Mouse (Mus musculus) bone marrow, adult 2 months (tissue): ENCODE measurements around the gene Ddx19a. TPM values are rescaled to one million over a fixed set of nuclear protein-coding genes. Genes with fewer than 3 reads are reported as not detected.
"Not testable (repeated sequence)": the region's sequence is repeated elsewhere in the genome, so short reads cannot be mapped to it uniquely, and the experiment has no call there.

Experiments used
- H3K27ac ChIP-seq: fragments of 200-500 bp; 2 replicates; pipeline ENCODE4 v1.5.1; 2012; ENCODE audit warnings: low read depth, mild to moderate bottlenecking, control low read depth, inconsistent platforms, low read length; ENCODE audit not compliant: control insufficient read depth, poor library complexity, insufficient read depth
- H3K4me1 ChIP-seq: fragments of 200-500 bp; 2 replicates; pipeline ENCODE4 v1.6.1; 2011; ENCODE audit warnings: low read length; ENCODE audit not compliant: control insufficient read depth, insufficient read depth
- H3K4me3 ChIP-seq: fragments of 200-500 bp; replicated peaks from 2 replicates; pipeline ENCODE3; 2011; ENCODE audit warnings: mild to moderate bottlenecking, low read depth, low read length, control low read depth; ENCODE audit not compliant: control insufficient read depth
- CTCF ChIP-seq: fragments of 200-500 bp; IDR thresholded peaks from 2 replicates; pipeline ENCODE4 v1.5.1; 2011; ENCODE audit warnings: low read length, control low read depth; ENCODE audit not compliant: control insufficient read depth, insufficient read depth
- POLR2A ChIP-seq: fragments of 200-500 bp; IDR thresholded peaks from 2 replicates; pipeline ENCODE4 v1.6.1; 2011; ENCODE audit warnings: low read depth, mild to moderate bottlenecking, control low read depth, low read length, borderline replicate concordance; ENCODE audit not compliant: control insufficient read depth
- WGBS: fragments of 180-500 bp; shearing (Covaris S2); methylation state at CpG from one replicate; pipeline ENCODE4 v1.1.7; 2018; 5-methylcytosine and 5-hydroxymethylcytosine counted together
- polyA plus RNA-seq: library from polyadenylated mRNA; stranded (reverse); fragments of >200 nt; gene quantifications from 2 replicates; pipeline ENCODE4 v1.2.4, GENCODE M21; 2011; ENCODE audit warnings: low replicate concordance; ENCODE audit not compliant: missing spikeins, insufficient read depth, insufficient read length

The Ddx19a gene
- polyA plus RNA-seq, 1 experiment, result 17.3 TPM

DNA sequence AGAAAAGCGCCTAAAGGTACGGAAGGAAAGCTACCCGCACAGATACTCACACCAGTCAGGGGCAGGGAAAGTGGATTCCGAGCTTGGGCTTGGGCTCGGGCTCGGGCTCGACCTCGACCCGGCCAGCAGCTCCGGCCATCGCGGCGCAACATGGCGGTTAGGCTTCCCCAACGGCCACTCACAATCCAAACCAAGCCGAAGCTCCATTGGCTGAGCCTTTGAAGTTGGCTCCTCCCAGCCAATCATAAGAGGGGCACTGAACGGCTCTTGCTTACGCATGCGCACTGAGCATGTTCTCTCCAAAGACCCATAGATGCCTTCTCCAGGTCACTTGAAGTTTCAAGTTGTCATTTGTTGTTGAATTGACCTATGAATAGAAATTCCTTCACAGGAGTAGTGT, 34.0 kb upstream of the Ddx19a start, which contains the start of gene Ddx19b:
Gene Ddx19b (minus strand): TSS at position 180 of the 400 bp plus-strand sequence.
- Histone ChIP-seq H3K4me1 (peaks cover 2% of the 10 kb centered on the region; the same call in 1 of the 2 replicates), H3K4me3 (no peak within 1 kb of the TSS), H3K27ac (no peak within 1 kb of the TSS)
- WGBS, result 92% methylated on average over 19 of the region's 19 CpGs
- TF ChIP-seq CTCF (no peak), POLR2A (no peak)

DNA sequence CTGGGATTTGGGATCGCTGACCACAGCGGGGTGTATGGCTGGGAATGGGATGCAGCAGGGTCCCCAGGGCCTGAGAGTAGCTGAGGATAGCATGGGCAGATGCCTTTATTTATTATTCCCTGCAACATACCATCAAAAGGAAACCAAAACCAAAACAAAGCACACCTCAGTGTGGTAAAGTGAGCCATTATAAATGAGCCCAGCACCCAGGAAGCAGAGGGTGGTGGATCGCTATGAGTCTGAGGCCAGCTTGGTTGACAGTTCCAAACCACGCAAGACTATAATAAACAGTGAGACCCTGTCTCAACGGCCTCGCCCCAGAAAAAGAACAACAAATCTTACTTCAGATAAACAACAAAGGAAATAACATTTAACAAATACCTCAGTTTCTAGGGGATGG, 32.4 kb upstream of the Ddx19a start:
- H3K4me1 ChIP-seq, result peaks cover 2% of the 10 kb centered on the region; the same call in 1 of the 2 replicates
- H3K4me3 ChIP-seq, result peak overlapping the region; percentile 30
- WGBS, result 73% methylated on average over 6 of the region's 6 CpGs
- TF ChIP-seq CTCF, result no peak
- no peak for TF ChIP-seq POLR2A
- H3K27ac ChIP-seq, result no peak overlapping the region

DNA sequence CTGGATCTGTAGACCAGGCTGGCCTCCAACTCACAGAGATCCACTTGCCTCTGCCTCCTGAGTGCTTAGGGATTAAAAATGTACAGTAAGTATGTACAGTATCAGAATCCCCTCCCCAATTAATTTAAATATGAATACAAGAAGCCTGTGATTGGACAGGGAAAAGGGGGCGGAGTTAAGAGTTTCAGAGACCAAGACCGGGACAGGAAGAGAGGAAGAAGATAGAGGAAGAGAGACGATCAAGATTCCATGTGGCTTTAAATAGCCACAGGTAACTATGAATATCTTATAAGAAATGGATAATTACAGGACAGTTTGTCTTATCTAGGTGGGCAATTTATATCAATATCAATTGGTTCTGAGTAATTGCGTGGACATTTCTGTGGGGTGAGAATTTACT, 32.0 kb upstream of the Ddx19a start:
- TF ChIP-seq CTCF, result no peak
- no peak for TF ChIP-seq POLR2A
- Histone ChIP-seq H3K4me3 (no peak overlapping the region), H3K27ac (no peak overlapping the region), H3K4me1 (peaks cover 2% of the 10 kb centered on the region; the same call in 1 of the 2 replicates)
- 36% methylated on average over 4 of the region's 4 CpGs for WGBS

DNA sequence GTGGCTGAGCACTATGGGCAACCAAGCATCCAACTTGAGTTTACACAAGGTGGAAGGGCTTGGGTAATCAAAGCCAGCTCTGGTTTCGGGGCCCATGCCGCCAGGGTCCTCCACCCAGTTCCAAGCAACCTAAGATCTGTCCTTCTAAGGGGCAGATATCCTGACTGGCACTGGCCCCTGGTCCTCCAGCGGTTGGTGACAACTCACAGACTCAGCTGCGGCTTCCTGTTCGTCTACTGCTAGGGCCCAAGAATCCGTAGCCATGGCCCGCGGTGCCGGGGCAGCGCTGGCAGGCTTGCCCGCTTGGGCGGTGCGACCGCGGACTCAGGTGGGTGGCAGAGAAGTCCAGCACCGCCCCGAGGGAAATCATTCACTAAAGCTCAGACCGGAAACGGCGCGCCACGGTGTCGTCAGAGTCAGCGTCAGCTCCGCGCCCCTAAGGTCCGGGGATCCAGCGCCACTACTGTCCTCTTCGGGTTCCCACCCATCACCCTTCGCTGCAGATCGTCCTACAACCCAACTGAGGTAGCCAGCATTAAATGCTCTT, 29.9 kb upstream of the Ddx19a start:
- WGBS, result under 1% methylated on average over 31 of the region's 31 CpGs
- Histone ChIP-seq H3K4me1 (peaks cover 2% of the 10 kb centered on the region; the same call in 1 of the 2 replicates), H3K4me3 (peak overlapping the region; percentile 70)

DNA sequence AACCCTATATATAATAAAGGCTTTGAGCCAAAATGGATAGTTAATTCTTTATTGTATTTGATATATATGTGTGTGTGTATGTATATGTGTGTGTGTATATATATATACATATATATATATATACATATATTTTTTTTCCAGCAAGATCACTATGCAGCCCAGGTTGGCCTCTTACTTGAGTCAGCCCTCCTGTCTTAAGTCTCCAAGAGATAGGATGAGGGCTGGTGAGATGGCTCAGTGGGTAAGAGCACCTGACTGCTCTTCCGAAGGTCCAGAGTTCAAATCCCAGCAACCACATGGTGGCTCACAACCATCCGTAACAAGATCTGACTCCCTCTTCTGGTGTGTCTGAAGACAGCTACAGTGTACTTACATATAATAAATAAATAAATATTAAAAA, 29.0 kb upstream of the Ddx19a start:
- not testable (repeated sequence) for H3K4me3 ChIP-seq, H3K27ac ChIP-seq, H3K4me1 ChIP-seq
- WGBS, result 89% methylated on average over 2 of the region's 2 CpGs

More for the DNA sequence above, 29.9 kb upstream of the Ddx19a start:
- peak overlapping the region; percentile 77 for H3K27ac ChIP-seq
- TF ChIP-seq POLR2A, result peak; percentile 55; the same call in 1 of the 2 replicates
- no peak for TF ChIP-seq CTCF

DNA sequence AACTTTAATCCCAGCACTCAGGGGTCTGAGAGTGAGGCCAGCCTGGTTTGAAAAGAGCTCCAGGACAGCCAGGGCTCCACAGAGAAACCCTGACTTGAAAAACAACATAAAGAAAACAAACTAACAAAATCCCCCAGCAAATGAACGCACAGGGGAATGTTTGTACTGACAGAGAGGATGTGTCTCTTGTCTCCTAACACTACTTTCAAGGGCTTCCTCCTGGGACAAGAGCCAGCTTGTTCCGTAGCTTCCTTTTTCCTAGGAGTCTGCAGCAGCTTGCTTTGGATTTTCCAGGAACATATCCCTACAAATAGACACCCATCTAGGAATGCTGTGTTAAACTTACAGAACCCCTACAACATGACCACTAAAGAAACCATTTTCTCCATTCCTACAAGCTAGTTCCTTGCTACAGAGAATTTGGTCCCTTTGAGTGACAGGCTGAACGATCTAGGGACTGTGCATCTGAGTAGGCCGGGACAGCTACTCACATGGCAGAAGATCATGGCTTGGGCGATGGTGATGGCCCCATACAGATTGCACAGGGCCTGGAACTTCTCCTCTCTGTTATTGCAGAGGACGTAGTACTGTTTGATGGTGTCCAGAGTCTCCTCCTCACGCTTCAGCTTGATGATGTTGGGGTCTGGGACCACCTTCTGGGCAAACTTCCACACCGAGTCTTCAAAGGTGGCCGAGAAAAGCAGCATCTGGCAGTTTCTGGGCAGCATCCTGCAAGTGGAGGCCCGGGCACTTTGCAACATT, 12.8 kb upstream of the Ddx19a start:
- H3K4me3 ChIP-seq, H3K27ac ChIP-seq, H3K4me1 ChIP-seq: not testable (repeated sequence)
- WGBS, result 85% methylated on average over 9 of the region's 10 CpGs

DNA sequence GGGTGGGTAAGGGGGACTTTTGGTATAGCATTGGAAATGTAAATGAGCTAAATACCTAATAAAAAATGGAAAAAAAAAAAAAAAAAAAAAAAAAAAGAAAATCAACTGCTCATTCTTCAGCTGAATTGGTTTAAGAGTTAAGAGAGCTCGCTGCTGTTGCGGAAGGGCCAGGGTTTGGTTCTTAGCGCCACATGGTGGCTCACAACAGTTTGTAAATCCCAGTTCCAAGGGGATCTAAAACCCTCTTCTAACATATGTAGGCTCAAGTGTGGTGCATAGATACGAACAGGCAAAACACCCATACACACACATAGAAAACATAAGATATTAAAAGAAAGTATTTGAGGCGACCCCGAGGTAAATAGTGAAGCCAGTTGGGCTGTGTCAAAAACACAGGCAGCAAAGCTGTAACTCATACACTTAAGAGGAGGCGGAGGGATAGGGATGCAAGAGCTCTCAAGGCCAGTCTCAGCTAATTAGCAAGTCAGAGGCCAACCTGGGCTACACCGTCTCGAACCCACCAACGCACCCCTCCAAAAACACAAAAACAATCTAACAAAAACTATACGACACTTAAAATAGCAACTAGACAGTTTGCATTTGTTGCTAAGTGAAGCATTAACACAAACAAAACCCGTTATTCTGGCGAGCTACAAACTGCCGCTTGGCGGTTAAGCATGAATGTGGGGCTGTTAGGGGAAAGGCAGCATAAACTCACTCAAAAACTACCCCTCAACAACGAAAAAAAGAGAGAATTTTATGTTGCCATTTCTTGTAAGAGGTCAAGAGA, 764 bp downstream of the Ddx19a start:
- peak overlapping the region; percentile 99 for H3K4me3 ChIP-seq
- peak overlapping the region; percentile 81 for H3K27ac ChIP-seq
- peaks cover 2% of the 10 kb centered on the region; the same call in 1 of the 2 replicates for H3K4me1 ChIP-seq
- 35% methylated on average over 16 of the region's 16 CpGs for WGBS
- no peak for TF ChIP-seq CTCF
- TF ChIP-seq POLR2A, result no peak

DNA sequence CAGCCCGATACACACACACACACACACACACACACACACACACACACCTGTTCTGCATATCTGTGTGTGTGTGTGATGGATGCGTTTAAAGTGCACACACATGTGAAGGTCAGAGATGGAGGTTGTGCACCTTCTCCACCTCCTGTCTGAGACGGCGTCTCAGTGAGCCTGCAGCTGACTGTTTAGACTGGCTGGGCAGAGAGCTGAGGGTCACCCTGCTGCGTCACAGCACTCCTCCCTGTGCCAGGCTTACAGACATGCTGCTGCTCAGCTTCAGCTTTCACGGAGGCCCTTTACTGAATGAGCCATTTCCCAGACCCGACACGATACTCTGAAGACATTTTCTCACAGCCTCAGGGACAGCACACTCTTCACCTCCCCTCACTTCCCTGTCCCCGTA, 7.6 kb downstream of the Ddx19a start:
- no peak for TF ChIP-seq CTCF
- TF ChIP-seq POLR2A, result no peak
- no peak overlapping the region for H3K4me3 ChIP-seq
- no peaks in the 10 kb centered on the region; the same call in 1 of the 2 replicates for H3K4me1 ChIP-seq
- 90% methylated on average over 9 of the region's 9 CpGs for WGBS
- no peak overlapping the region for H3K27ac ChIP-seq
